Mouse (Mus musculus) thymus, adult 2 months (tissue): ENCODE measurements at regions not wholly inside any gene's neighbourhood (a gene's known extent, or its start where the extent isn't known, plus 50 kb on each side); places are given as distances from the start of the nearest gene placed in this dataset.

Source experiments
- DNase-seq: peaks from one replicate; pipeline ENCODE4 v3.0.0; 2021
- H3K27ac ChIP-seq: fragments of 200-500 bp; 2 replicates; pipeline ENCODE4 v1.5.1; 2012; ENCODE audit warnings: low read length, control low read depth; ENCODE audit not compliant: control insufficient read depth, insufficient read depth
- H3K27me3 ChIP-seq: fragments of 200-500 bp; 2 replicates; pipeline ENCODE4 v1.6.1; 2012; ENCODE audit warnings: mild to moderate bottlenecking, low read length, moderate library complexity, mixed read lengths; ENCODE audit not compliant: control insufficient read depth, insufficient read depth
- H3K36me3 ChIP-seq: fragments of 200-500 bp; 2 replicates; pipeline ENCODE4 v1.6.1; 2012; ENCODE audit warnings: mild to moderate bottlenecking, low read length, moderate library complexity; ENCODE audit not compliant: control insufficient read depth, insufficient read depth
- H3K4me1 ChIP-seq: fragments of 200-500 bp; replicated peaks from 2 replicates; pipeline ENCODE4 v1.6.1; 2012; ENCODE audit warnings: low read length; ENCODE audit not compliant: control insufficient read depth, insufficient read depth
- H3K4me3 ChIP-seq: fragments of 200-500 bp; 2 replicates; pipeline ENCODE4 v1.5.1; 2012; ENCODE audit warnings: mild to moderate bottlenecking, low read length, control low read depth, moderate library complexity; ENCODE audit not compliant: control insufficient read depth, insufficient read depth
- CTCF ChIP-seq: fragments of 200-500 bp; IDR thresholded peaks from 2 replicates; pipeline ENCODE4 v1.5.1; 2012; ENCODE audit warnings: mild to moderate bottlenecking, control low read depth, low read length, moderate library complexity, borderline replicate concordance; ENCODE audit not compliant: control insufficient read depth, poor library complexity, insufficient read depth; ENCODE audit errors: extremely low read depth
- POLR2A ChIP-seq: fragments of 200-500 bp; IDR thresholded peaks from 2 replicates; pipeline ENCODE4 v1.6.1; 2012; ENCODE audit warnings: mild to moderate bottlenecking, low read length, control low read depth, moderate library complexity; ENCODE audit not compliant: control insufficient read depth, poor library complexity, insufficient read depth; ENCODE audit errors: extremely low read depth
- WGBS: fragments of 180-500 bp; shearing (Covaris S2); methylation state at CpG from one replicate; pipeline ENCODE4 v1.1.7; 2018; 5-methylcytosine and 5-hydroxymethylcytosine counted together

DNA sequence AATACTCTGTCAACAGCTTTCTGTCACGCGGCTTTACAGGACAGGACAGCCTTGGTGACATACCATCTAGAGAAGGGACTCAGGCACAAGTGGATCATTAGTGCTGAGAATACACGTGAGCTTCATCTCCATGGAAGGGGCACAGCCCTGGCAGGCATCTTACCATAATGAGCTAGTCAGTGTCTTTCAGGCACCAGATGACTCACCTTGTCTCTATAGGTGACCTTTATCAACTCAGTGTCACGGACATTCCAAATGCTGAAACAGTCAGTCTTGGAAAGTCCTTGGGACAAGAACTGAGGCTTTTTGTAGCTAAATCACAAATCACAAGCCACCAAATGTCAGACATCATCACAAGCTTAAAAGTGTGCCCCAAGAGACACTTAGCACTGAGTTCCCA, 610.5 kb upstream of the Camk1g start:
- TF ChIP-seq CTCF (no peak), POLR2A (no peak)
- no peak for DNase-seq
- 95% methylated on average over 4 of the region's 4 CpGs for WGBS
- no peaks in the 10 kb centered on the region for H3K4me1 ChIP-seq
- H3K27ac ChIP-seq = no peak overlapping the region
- no peak overlapping the region for H3K4me3 ChIP-seq
- no peaks in the 10 kb centered on the region for H3K36me3 ChIP-seq
- H3K27me3 ChIP-seq = no peaks in the 10 kb centered on the region

DNA sequence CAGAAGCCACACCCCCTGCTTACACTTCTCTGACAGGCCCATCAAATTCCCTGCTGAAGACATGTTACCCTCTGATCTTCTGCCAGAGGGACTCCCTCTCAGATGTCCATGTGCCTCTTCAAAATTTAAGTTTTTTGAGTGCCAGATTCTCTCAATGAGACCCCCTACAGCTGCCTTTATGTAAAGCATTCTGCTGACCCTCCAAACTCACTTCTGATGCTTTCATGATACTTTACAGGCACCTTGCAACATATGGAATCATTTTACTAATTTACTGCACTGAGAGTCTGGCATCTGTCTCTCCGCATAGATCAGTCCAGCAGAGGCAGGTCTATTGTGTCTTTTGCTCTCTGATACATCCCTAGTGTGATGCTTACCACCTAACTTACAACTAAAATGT, 601.4 kb upstream of the Camk1g start:
- TF ChIP-seq POLR2A = no peak
- no peaks in the 10 kb centered on the region for H3K4me1 ChIP-seq
- no peaks in the 10 kb centered on the region for H3K27me3 ChIP-seq
- WGBS = 86% methylated on average over 1 of the region's 1 CpGs
- no peak for DNase-seq
- H3K4me3 ChIP-seq = no peak overlapping the region
- H3K27ac ChIP-seq = no peak overlapping the region
- no peaks in the 10 kb centered on the region for H3K36me3 ChIP-seq

- H3K27me3 ChIP-seq = no peaks in the 10 kb centered on the region
- no peak overlapping the region for H3K27ac ChIP-seq
- no peaks in the 10 kb centered on the region for H3K36me3 ChIP-seq
- no peak for TF ChIP-seq CTCF
- TF ChIP-seq POLR2A = no peak
- 89% methylated on average over 4 of the region's 4 CpGs for WGBS
- no peak overlapping the region for H3K4me3 ChIP-seq
- DNase-seq = no peak
- H3K4me1 ChIP-seq = no peaks in the 10 kb centered on the region
Measured at GRCm38 (mm10) chr1:193969264-193969908, 599.3 kb upstream of the Camk1g start.

DNA sequence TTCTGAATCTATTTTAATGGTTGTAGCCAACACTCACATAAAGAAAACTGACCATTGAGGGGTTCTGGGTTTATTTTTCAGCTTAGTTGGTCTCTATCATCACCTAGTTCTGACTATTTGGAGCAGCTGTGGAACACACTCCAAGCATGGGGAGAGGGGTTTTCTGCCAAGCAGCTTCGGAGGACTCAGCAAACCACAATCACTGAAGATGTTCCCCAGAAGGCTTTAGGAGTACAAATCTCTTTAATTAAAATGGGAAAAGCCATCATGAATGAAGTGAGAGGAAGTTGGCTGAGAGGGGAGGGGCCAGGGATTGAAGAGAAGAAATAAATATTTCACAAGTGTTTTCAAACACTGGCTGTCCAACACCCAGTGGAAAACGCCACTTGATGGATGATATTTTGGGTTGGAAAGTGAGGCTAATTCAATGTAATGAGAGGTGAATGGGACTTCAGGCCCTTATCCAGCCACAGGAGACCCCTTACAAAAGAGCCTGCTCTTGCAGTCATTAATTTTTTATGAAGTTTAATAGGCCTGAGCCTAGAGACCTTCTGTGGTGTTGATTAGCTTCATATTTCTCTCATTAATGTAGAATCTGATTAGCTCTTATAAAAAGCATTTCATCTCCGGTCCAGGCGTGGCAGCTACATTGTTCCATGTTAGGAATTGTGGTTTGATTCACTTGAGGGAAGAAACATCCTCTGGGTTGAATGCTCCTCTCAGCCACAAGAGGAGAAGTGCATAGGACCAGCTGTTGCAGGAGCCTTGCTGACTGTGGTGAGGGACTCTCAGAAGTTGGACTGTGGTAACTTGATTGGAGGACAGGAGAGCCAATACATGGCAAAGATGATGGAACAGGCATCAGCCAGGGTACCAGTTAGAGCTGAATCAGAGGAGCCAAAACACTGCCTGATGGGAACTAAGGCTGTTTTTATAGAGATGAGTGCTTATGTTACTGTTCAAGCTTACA, 598.1 kb upstream of the Camk1g start:
- TF ChIP-seq CTCF = no peak
- no peak for TF ChIP-seq POLR2A
- DNase-seq = no peak
- H3K4me3 ChIP-seq = no peak overlapping the region
- H3K36me3 ChIP-seq = no peaks in the 10 kb centered on the region
- H3K4me1 ChIP-seq = no peaks in the 10 kb centered on the region
- H3K27ac ChIP-seq = no peak overlapping the region
- WGBS = 87% methylated on average over 4 of the region's 4 CpGs
- H3K27me3 ChIP-seq = no peaks in the 10 kb centered on the region

DNA sequence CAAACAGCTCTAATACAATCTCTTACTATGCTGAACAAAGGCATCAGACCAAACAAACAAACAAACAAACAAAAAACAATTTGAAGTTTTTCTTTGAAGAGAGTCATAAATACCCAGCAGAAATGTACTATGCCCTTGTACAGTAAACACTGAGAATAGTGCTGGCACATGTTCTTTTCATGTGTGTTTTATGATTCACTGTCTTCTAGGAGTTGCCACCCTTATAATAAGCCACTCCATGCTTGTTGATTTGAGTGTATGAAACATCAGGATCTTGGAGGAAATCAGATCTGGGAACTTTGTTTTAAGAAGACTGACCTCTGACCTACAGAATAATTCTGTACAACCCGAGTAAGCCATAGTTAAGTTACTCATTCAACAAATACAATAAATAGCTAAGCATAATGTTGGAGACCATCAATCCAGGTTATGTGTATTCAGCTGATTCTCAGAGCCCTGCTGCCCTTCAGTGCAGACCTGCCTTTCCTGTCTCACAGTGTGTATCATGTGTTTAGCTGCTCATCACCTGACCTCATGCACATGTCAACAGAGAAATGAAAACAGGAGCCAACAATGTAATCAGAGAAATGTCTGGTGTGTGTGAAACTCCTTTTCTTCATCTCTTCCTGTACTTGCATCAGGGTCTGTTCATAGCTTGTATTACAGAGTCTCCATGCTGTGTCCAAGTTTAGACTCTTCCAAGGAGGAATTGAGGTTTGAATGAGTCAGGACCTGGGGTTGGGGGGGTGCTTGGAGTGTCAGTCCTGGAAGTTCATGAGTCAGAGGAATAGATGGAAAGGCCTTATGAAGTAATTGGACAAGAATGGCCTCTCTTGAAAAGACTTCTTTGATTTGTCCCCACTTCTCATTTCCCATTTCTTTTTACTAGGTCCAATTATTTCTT, 596.8 kb upstream of the Camk1g start:
- DNase-seq = no peak
- TF ChIP-seq CTCF (no peak), POLR2A (no peak)
- no peaks in the 10 kb centered on the region for H3K27me3 ChIP-seq
- no peak overlapping the region for H3K27ac ChIP-seq
- no peaks in the 10 kb centered on the region for H3K36me3 ChIP-seq
- no peak overlapping the region for H3K4me3 ChIP-seq
- 80% methylated on average over 1 of the region's 1 CpGs for WGBS
- H3K4me1 ChIP-seq = no peaks in the 10 kb centered on the region

DNA sequence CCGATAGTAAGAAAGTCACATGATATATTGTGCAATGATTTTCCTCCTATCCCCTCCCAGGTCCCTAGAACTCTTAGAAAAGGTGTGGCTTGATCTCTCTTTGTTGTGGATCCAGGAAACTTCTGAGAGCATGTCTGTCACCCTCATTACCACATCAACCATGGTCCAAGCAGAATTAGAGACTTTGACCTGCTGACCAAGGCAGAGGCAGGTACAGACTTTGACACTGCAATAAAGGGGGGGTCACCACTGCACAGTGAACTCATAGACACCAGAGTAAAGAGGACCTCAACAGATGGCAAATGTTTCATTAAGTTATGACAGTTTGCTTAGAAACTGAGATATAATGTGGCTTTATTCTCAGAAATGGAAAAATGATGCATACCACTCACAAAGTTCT, 595.2 kb upstream of the Camk1g start:
- H3K36me3 ChIP-seq = no peaks in the 10 kb centered on the region
- DNase-seq = no peak
- no peaks in the 10 kb centered on the region for H3K27me3 ChIP-seq
- 88% methylated on average over 1 of the region's 1 CpGs for WGBS
- no peak overlapping the region for H3K27ac ChIP-seq
- H3K4me1 ChIP-seq = no peaks in the 10 kb centered on the region
- TF ChIP-seq CTCF (no peak), POLR2A (no peak)
- no peak overlapping the region for H3K4me3 ChIP-seq
